Mouse (Mus musculus) C2C12 (cell line): ENCODE measurements around the gene Nhlrc1. TPM values are rescaled to one million over a fixed set of nuclear protein-coding genes. Genes with fewer than 3 reads are reported as not detected.

Source experiments
- H3K27me3 ChIP-seq: one replicate; pipeline ENCODE4 v1.6.1; 2011; ENCODE audit not compliant: control insufficient read depth, insufficient read depth, insufficient read length
- H3K36me3 ChIP-seq: one replicate; pipeline ENCODE4 v1.6.1; 2011; ENCODE audit not compliant: control insufficient read depth, insufficient read depth
- H3K4me3 ChIP-seq: one replicate; pipeline ENCODE4 v1.5.1; 2011; ENCODE audit warnings: mild to moderate bottlenecking, control low read depth; ENCODE audit not compliant: poor library complexity, insufficient read depth, severe bottlenecking
- H3K79me2 ChIP-seq: one replicate; pipeline ENCODE4 v1.6.1; 2011; ENCODE audit not compliant: control insufficient read depth, insufficient read depth
- H3K79me3 ChIP-seq: one replicate; pipeline ENCODE4 v1.6.1; 2011; ENCODE audit warnings: low read depth, control low read depth
- H3ac ChIP-seq: one replicate; pipeline ENCODE3; 2011; ENCODE audit warnings: low read depth; ENCODE audit not compliant: control insufficient read depth, insufficient read length
- CEBPB ChIP-seq: IDR thresholded peaks from one replicate; pipeline ENCODE4 v1.6.1; 2011; ENCODE audit warnings: low read depth, mild to moderate bottlenecking, control low read depth, moderate library complexity
- CTCF ChIP-seq: IDR thresholded peaks from one replicate; pipeline ENCODE4 v1.5.1; 2011; ENCODE audit not compliant: control insufficient read depth, insufficient read depth, insufficient read length
- FOSL1 ChIP-seq: IDR thresholded peaks from one replicate; pipeline ENCODE4 v1.8.0; 2011; ENCODE audit warnings: mild to moderate bottlenecking, low read length; ENCODE audit not compliant: poor library complexity, insufficient read depth, severe bottlenecking
- MAX ChIP-seq: IDR thresholded peaks from one replicate; pipeline ENCODE4 v1.6.1; 2011; ENCODE audit warnings: mild to moderate bottlenecking, control low read depth
- MYOD1 ChIP-seq: IDR thresholded peaks from one replicate; pipeline ENCODE4 v1.6.1; 2011; ENCODE audit warnings: low read depth; ENCODE audit not compliant: control insufficient read depth, insufficient read length
- MYOG ChIP-seq: IDR thresholded peaks from one replicate; pipeline ENCODE4 v1.6.1; 2011; ENCODE audit not compliant: control insufficient read depth, insufficient read length; ENCODE audit errors: extremely low read depth
- USF1 ChIP-seq: IDR thresholded peaks from one replicate; pipeline ENCODE4 v1.6.1; 2011; ENCODE audit warnings: low read depth, mild to moderate bottlenecking, control low read depth, moderate library complexity
- polyA plus RNA-seq: library from polyadenylated mRNA; unstranded; fragments of >200 nt; fragmentation: generic; extraction: Trizol; gene quantifications from one replicate; pipeline ENCODE4 v1.2.1, GENCODE M21; 2012; ENCODE audit warnings: missing spikeins

Gene Nhlrc1
- polyA plus RNA-seq, 1 experiment = 0.05 TPM

DNA sequence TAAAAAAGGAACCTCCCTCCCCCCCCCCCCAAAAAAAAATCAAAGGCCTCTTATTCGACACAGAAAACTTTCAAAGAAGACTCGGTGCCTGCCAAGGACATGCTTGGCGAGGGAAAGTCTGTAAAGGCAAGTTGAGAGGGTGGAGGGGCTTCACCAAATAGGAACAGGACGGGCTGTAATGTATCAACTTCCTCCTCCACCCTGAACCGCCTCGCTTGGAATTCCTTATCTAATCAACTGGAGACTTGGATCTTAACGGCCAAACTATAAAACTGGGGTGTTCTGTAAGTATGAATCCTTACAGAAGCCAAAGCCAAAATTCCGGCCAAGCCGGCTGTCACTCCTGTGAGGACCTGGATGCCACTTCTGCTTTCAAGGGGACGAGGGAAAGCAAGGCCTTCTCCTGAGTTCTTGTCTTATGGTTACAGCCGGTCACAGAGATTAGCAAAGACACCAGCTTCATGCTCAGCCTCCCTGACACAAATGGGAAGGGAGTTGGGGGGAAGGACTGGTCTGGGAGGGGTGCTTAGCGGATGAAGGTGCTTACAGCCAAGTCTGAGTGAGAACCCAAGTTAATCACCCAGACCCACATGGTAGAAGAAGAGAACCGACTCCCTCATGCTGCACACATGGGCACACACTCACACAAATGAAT is 34.7 kb downstream of the Nhlrc1 start:
- no peak for TF ChIP-seq MYOD1
- no peak for TF ChIP-seq CEBPB
- no peak for TF ChIP-seq MYOG
- TF ChIP-seq FOSL1 = no peak
- no peak for TF ChIP-seq USF1
- TF ChIP-seq MAX = no peak
- TF ChIP-seq CTCF = no peak
- no peaks in the 10 kb centered on the region for H3K79me3 ChIP-seq

DNA sequence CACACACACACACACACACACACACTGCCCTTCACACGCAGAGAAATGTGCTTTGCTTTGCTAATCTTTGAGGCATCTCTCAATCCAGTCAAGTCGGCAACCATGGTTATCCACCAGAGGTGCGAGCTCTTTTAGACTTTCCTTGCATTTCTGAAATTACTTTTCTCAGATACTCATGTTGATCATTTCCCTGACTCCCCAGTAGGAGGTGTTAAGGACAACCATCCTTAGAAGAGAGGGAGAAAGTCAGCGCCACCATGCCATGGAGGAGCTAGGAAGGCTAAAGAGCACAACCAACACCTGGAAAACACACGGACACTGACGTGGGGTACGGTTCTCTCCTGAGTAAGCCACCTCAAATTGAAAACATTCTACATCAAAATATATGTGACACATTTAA is 38.1 kb downstream of the Nhlrc1 start:
- Histone ChIP-seq H3K79me3 (no peaks in the 10 kb centered on the region), H3ac (no peak overlapping the region), H3K4me3 (no peak overlapping the region), H3K36me3 (no peaks in the 10 kb centered on the region), H3K79me2 (no peaks in the 10 kb centered on the region), H3K27me3 (peaks cover 3% of the 10 kb centered on the region)
- TF ChIP-seq CEBPB = no peak
- no peak for TF ChIP-seq FOSL1

More for the DNA sequence above, 34.7 kb downstream of the Nhlrc1 start:
- no peak overlapping the region for H3ac ChIP-seq
- H3K79me2 ChIP-seq = no peaks in the 10 kb centered on the region
- no peak overlapping the region for H3K4me3 ChIP-seq
- H3K27me3 ChIP-seq = peaks cover 3% of the 10 kb centered on the region
- H3K36me3 ChIP-seq = no peaks in the 10 kb centered on the region

DNA sequence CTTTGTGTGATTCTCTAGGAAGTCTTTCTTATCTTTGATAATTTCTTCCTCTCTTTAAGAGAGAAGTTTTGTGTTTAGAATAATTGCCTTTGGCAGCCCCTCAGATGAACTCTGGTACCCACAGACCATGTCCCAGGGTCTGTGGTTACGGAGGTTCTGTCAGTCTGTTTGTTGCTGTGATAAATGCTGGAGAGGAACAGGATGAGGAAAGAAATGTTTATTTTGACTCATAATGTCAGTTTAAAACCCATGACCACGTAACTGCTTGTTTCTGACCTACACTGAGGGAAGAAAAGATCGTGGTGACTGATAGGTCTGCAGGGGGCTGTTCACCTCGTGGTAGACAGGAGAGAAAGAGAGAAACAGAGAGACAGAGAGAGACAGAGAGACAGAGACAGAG is 38.7 kb downstream of the Nhlrc1 start:
- H3K36me3 ChIP-seq = no peaks in the 10 kb centered on the region
- H3K27me3 ChIP-seq = peaks cover 3% of the 10 kb centered on the region
- no peak overlapping the region for H3ac ChIP-seq
- no peaks in the 10 kb centered on the region for H3K79me2 ChIP-seq
- no peak overlapping the region for H3K4me3 ChIP-seq
- no peak for TF ChIP-seq MAX
- TF ChIP-seq CEBPB = no peak
- no peak for TF ChIP-seq MYOD1
- TF ChIP-seq CTCF = no peak
- TF ChIP-seq USF1 = no peak
- no peaks in the 10 kb centered on the region for H3K79me3 ChIP-seq

DNA sequence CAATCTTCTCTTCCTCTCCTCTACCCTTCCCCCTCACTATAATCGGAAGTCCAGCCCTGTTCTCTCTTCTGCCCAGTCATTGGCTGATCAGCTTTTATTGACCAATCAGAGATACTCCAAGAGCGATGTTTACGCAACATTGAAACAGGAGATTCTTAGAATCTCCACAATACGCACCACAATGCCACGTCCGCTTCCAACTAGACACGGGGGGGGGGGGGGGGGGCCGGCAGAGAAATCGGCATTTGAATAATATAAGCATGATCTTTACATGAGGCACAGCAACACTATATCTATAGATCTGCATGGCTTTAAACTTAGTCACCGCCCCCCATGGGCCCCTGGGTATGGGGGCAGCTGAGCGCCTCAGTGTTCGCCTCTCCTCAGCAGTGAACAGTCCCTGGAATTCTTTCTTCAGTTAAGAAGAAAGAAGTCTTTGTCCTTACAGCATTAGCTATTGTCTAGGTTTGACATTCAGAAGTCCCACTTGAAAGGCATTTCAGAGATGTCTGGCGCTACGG is 39.6 kb downstream of the Nhlrc1 start:
- no peaks in the 10 kb centered on the region for H3K79me2 ChIP-seq
- no peaks in the 10 kb centered on the region for H3K36me3 ChIP-seq
- H3K79me3 ChIP-seq = no peaks in the 10 kb centered on the region
- H3K4me3 ChIP-seq = no peak overlapping the region
- peaks cover 1% of the 10 kb centered on the region for H3K27me3 ChIP-seq
- H3ac ChIP-seq = no peak overlapping the region
- TF ChIP-seq USF1 (no peak), CTCF (no peak), MYOD1 (no peak), MAX (no peak), FOSL1 (no peak), CEBPB (no peak), MYOG (no peak)

DNA sequence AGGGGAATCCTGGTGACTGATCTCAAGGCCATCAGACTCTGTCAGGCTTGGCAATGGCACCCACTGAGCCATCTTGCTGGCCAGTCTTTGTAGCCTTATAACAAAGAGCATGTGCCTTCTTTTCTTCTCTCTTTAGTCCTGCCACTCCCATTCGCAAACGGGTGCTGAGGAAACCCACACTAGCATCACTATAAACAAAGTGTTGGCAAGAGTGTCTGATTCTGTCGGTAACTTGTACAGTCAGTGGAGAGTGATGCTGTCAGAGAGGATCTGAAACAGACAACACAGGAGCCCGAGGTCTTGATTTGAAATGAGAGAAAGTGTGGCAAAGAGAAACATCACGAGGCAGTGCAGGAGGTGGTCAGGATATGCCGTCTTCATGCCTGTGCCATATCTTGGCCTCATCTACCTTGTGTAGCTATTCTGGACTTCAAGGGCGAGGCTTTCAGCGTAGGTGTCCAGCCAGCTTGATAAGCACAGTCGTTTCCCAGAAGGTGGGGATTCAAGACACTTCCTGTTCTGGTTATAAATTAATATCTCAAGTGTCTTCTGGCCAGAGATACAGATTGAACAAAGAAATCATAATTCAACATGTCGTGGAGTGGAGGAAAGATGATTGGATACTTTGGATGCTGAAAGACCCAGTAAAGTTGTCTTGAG is 44.2 kb downstream of the Nhlrc1 start:
- H3ac ChIP-seq = no peak overlapping the region
- no peaks in the 10 kb centered on the region for H3K36me3 ChIP-seq
- H3K4me3 ChIP-seq = no peak overlapping the region
- H3K79me2 ChIP-seq = no peaks in the 10 kb centered on the region
- TF ChIP-seq CTCF (no peak), FOSL1 (no peak), USF1 (no peak), MAX (no peak), MYOG (no peak), CEBPB (no peak), MYOD1 (no peak)
- H3K27me3 ChIP-seq = no peaks in the 10 kb centered on the region
- H3K79me3 ChIP-seq = no peaks in the 10 kb centered on the region

DNA sequence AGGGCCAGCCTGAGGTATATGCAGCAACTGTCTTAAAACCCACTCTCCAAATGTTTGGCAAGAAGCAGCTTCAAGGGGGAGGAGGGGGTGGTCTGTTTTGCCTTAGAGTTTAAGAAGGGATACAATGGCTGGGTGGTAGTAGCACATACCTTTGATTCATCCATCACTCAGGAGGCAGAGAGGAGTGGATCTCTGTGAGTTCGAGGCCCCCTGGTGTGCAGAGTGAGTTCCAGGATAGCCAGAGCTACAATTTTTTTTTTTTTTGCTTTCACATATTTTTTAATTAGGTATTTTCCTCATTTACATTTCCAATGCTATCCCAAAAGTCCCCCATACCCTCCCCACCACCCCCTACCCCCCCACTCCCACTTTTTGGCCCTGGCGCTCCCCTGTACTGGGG is 46.0 kb downstream of the Nhlrc1 start:
- H3K79me2 ChIP-seq = no peaks in the 10 kb centered on the region
- H3K27me3 ChIP-seq = no peaks in the 10 kb centered on the region
- H3K4me3 ChIP-seq = no peak overlapping the region
- no peak for TF ChIP-seq FOSL1
- no peak for TF ChIP-seq MAX
- no peak for TF ChIP-seq USF1
- no peak for TF ChIP-seq CEBPB
- TF ChIP-seq MYOG = no peak
- no peak for TF ChIP-seq MYOD1
- TF ChIP-seq CTCF = no peak
- H3K36me3 ChIP-seq = no peaks in the 10 kb centered on the region
- no peak overlapping the region for H3ac ChIP-seq
- H3K79me3 ChIP-seq = no peaks in the 10 kb centered on the region
